Mouse (Mus musculus) brain, embryonic 14.5 days (tissue): ENCODE results near the gene Slc23a2.

Experiments used
- CTCF ChIP-seq: fragments of 200-500 bp; IDR thresholded peaks from 2 replicates; pipeline ENCODE4 v1.5.1; 2012; ENCODE audit warnings: inconsistent platforms, mild to moderate bottlenecking, moderate library complexity, borderline replicate concordance; ENCODE audit not compliant: insufficient read depth, insufficient read length; ENCODE audit errors: extremely low read depth
- POLR2A ChIP-seq: fragments of 200-500 bp; IDR thresholded peaks from 2 replicates; pipeline ENCODE4 v1.6.1; 2012; ENCODE audit warnings: mild to moderate bottlenecking, inconsistent platforms, borderline replicate concordance; ENCODE audit not compliant: poor library complexity, insufficient read depth, insufficient read length, severe bottlenecking; ENCODE audit errors: extremely low read depth

- TF ChIP-seq CTCF (no peak), POLR2A (no peak)
Observed at GRCm38 (mm10) chr2:132084813-132085212, 60.1 kb downstream of the Slc23a2 start.
